Mouse (Mus musculus) kidney, embryonic 16.5 days (tissue): Measurements from ENCODE around the gene Adgrf1. TPM values are rescaled to one million over a fixed set of nuclear protein-coding genes. Genes with fewer than 3 reads are reported as not detected.

ENCODE experiments used
- ATAC-seq: fragments of 200-750 bp; cut with Nextera tagmentation; 2 replicates; pipeline ENCODE4 v1.8.0; 2017; ENCODE audit warnings: moderate TSS enrichment; ENCODE audit not compliant: low FRiP score, low TSS enrichment
- H3K27ac ChIP-seq: fragments of 300-500 bp; sonication (generic); 2 replicates; pipeline ENCODE4 v1.5.1; 2014; ENCODE audit warnings: low read length
- H3K27me3 ChIP-seq: fragments of 300-500 bp; sonication (generic); 2 replicates; pipeline ENCODE4 v1.6.1; 2014; ENCODE audit warnings: low read length, control low read depth, mixed read lengths; ENCODE audit not compliant: insufficient read depth
- H3K36me3 ChIP-seq: fragments of 300-500 bp; sonication (generic); 2 replicates; pipeline ENCODE4 v1.6.1; 2014; ENCODE audit warnings: low read length, control low read depth, mixed read lengths; ENCODE audit not compliant: insufficient read depth
- H3K4me1 ChIP-seq: fragments of 300-500 bp; sonication (generic); 2 replicates; pipeline ENCODE4 v1.6.1; 2014; ENCODE audit warnings: low read length, control low read depth, mixed read lengths; ENCODE audit not compliant: insufficient read depth
- H3K4me2 ChIP-seq: fragments of 300-500 bp; sonication (generic); replicated peaks from 2 replicates; pipeline ENCODE4 v1.6.1; 2014; ENCODE audit warnings: low read depth, low read length
- H3K4me3 ChIP-seq: fragments of 300-500 bp; sonication (generic); 2 replicates; pipeline ENCODE4 v1.5.1; 2014; ENCODE audit warnings: mild to moderate bottlenecking, low read length
- H3K9ac ChIP-seq: fragments of 300-500 bp; sonication (generic); replicated peaks from 2 replicates; pipeline ENCODE4 v1.6.1; 2014; ENCODE audit warnings: low read length
- H3K9me3 ChIP-seq: fragments of 300-500 bp; sonication (generic); 2 replicates; pipeline ENCODE4 v1.6.1; 2016; ENCODE audit warnings: low read length, control low read depth
- WGBS: fragments of 180-500 bp; shearing (Covaris S2); extraction: QIAGEN DNeasy Blood & Tissue Kit; methylation state at CpG from one replicate; pipeline ENCODE4 v1.1.7; 2014; 5-methylcytosine and 5-hydroxymethylcytosine counted together
- polyA plus RNA-seq: library from polyadenylated mRNA; unstranded; fragments of >200 nt; fragmentation: Nextera tagmentation; extraction: Ambion mirVana; gene quantifications from 2 replicates; pipeline ENCODE4 v1.2.1, GENCODE M21; 2015

The Adgrf1 gene
- polyA plus RNA-seq, 1 experiment from 2014 or later: 1.2 TPM

DNA sequence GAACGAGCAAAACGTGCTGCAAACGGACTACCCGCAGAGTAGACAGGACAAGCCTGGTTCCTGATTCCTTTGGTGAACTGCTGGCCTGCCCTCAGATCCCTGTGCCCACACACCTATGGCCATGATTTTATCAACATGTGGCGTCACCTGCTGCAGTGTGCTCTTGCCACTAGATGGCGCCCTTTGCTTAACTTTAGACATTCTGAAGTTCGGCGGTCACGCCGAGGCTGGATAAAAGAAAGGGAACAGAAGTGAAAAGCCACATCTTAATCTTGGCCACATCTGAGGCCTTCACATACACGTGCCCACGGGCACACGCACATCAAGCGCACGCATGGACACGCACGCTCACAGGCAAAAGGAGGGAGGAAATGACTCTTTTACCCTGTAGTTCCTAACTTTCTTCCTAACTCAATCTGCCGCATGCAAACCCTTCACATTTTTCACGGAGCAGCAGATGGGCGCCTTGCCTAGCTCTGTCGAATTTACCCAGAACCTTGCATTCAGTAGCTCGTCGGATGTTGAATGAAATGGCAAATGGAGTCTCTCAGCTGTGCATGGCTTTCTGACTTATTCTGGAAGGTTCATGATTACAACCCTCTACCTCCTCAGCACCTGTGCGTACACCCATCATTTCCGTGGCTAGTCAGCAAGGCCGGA is 4.8 kb upstream of the Adgrf1 start:
- Histone ChIP-seq H3K9me3 (peaks cover 12% of the 10 kb centered on the region), H3K27ac (no peak overlapping the region), H3K4me2 (no peak overlapping the region), H3K4me3 (no peak overlapping the region), H3K9ac (peak overlapping the region; percentile 47; the same call in 1 of the 2 replicates), H3K27me3 (no peaks in the 10 kb centered on the region), H3K4me1 (peaks cover 9% of the 10 kb centered on the region), H3K36me3 (no peaks in the 10 kb centered on the region)
- peak; percentile 73; the same call in 1 of the 2 replicates for ATAC-seq
- 26% methylated on average over 26 of the region's 26 CpGs for WGBS

DNA sequence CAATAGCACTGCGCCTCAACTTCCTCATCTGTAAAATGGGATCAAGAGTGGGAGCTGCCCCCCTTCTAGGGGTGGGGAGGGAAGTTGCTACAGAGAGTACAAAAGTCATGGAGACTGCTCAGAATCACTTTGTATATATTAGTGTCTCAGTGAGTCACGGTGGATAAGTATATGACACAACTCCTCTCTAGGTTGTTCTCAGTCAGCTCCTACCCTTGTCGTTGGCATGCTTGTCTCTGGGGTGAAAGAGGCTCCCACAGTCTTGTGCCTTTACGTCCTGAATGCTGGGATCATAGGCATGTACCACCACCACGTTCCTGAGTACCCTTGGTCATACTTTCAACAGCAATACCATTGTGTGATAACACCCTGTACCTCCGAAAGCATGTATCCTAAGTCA is 4.2 kb upstream of the Adgrf1 start:
- ATAC-seq: no peak
- H3K9me3 ChIP-seq: peaks cover 12% of the 10 kb centered on the region
- peaks cover 10% of the 10 kb centered on the region for H3K4me1 ChIP-seq
- H3K27ac ChIP-seq: no peak overlapping the region
- H3K4me2 ChIP-seq: no peak overlapping the region
- WGBS: 95% methylated on average over 6 of the region's 6 CpGs
- H3K4me3 ChIP-seq: no peak overlapping the region
- H3K9ac ChIP-seq: no peak overlapping the region
- no peaks in the 10 kb centered on the region for H3K27me3 ChIP-seq
- H3K36me3 ChIP-seq: no peaks in the 10 kb centered on the region

DNA sequence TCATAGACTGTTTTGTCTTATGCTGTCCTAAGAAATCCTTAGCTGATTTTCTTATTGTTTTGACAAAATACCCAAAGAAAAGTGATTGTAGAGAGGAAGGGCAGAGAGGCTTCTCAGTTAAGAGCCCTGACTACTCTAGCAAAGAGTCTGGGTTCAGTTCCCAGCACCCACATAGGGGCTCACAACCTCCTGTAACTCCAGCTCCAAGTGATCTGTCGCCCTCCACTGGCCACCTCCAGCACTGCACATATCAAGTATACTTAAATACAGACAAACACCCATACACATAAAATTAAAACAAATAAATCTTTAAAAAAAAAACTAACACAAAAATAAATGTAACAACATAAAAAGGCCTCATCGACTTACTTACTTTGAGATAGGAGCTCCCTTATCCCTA is 3.5 kb upstream of the Adgrf1 start:
- no peak overlapping the region for H3K4me2 ChIP-seq
- WGBS: 85% methylated on average over 2 of the region's 2 CpGs
- no peak for ATAC-seq
- H3K9ac ChIP-seq: no peak overlapping the region
- H3K27ac ChIP-seq: no peak overlapping the region
- H3K27me3 ChIP-seq: no peaks in the 10 kb centered on the region
- H3K36me3 ChIP-seq: no peaks in the 10 kb centered on the region
- H3K4me3 ChIP-seq: no peak overlapping the region
- H3K9me3 ChIP-seq: peaks cover 12% of the 10 kb centered on the region
- peaks cover 10% of the 10 kb centered on the region for H3K4me1 ChIP-seq

DNA sequence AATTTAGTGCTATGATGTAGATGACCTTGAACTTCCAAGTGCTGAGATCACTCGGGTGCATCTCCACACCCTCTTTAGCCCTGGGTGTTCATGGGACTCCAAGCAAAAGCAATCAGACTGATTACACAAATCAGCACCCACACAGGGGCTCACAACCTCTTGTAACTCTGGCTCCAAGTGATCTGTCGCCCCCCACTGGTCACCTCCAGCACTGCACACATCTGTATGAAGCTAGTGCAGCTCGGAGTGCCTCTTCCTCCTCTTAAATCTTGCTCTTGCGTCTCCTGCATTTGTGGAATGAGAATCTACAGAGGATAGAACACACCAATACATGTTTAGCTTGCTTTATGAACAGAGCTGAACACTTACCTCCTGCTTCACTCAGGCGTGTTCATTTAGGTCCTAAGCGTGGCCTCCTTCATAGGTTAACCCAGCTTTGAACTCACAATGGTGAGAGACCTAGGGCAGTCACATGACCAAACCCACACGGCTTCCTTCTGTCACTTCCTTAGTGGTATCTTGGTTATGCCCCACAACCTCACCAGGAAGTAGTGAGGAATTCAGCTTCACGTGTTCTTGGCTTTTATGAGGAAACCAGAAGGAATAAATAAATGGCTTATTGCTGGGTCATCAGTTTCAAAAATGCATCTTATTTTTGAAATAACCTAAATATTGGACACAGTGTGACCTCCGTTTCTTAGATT is 2.9 kb upstream of the Adgrf1 start:
- H3K9ac ChIP-seq: no peak overlapping the region
- H3K9me3 ChIP-seq: peaks cover 8% of the 10 kb centered on the region
- no peaks in the 10 kb centered on the region for H3K36me3 ChIP-seq
- H3K27ac ChIP-seq: no peak overlapping the region
- H3K4me2 ChIP-seq: no peak overlapping the region
- WGBS: 86% methylated on average over 9 of the region's 9 CpGs
- H3K27me3 ChIP-seq: no peaks in the 10 kb centered on the region
- peaks cover 10% of the 10 kb centered on the region for H3K4me1 ChIP-seq
- H3K4me3 ChIP-seq: no peak overlapping the region
- ATAC-seq: no peak

DNA sequence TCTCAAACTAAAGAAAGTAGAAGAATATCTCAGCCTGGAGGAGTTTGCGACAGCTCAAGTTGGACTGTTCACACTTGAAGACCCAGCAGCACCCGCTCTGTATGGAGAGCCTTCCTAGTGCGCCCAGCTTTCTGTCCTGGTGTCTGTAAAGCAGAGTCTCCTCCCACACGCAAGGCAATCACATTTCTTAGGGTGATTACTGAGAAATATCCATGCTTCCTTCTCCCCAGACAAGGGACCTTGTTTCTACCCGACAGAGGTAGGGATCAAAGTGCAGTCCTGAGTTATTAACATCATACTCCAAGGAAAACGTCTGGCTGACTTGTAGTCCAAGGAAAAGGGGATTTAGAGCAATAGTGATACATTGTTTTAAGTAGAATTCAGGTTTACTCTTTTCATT is 6.1 kb downstream of the Adgrf1 start:
- H3K4me2 ChIP-seq: no peak overlapping the region
- H3K27me3 ChIP-seq: no peaks in the 10 kb centered on the region
- H3K4me3 ChIP-seq: no peak overlapping the region
- H3K9ac ChIP-seq: no peak overlapping the region
- no peaks in the 10 kb centered on the region for H3K36me3 ChIP-seq
- no peaks in the 10 kb centered on the region for H3K9me3 ChIP-seq
- peak overlapping the region; percentile 54; the same call in 1 of the 2 replicates for H3K27ac ChIP-seq
- H3K4me1 ChIP-seq: peaks cover 4% of the 10 kb centered on the region; the same call in 1 of the 2 replicates
- 71% methylated on average over 6 of the region's 6 CpGs for WGBS
- no peak for ATAC-seq

DNA sequence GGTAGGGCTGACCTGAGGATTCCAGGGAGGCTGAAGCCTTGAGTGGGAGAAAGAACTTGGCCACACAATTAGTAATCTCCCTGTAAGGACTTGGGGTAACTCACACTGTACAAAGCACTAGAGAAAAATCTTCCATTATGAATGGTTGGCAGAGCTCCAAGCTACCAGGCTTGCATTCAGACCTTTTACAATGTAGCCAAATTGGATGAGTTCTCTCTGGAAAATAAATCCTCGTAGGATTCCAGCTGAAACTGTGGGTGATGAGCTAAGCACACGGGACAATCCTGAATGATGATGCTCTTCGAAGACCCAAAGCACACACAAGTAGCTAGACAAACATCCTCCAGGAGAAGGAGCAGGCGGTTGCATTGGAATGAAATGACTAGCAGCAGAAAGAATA is 7.1 kb downstream of the Adgrf1 start:
- no peak for ATAC-seq
- Histone ChIP-seq H3K27ac (no peak overlapping the region), H3K9ac (no peak overlapping the region), H3K27me3 (no peaks in the 10 kb centered on the region), H3K9me3 (no peaks in the 10 kb centered on the region), H3K4me3 (no peak overlapping the region), H3K4me1 (peaks cover 4% of the 10 kb centered on the region; the same call in 1 of the 2 replicates), H3K36me3 (no peaks in the 10 kb centered on the region), H3K4me2 (no peak overlapping the region)
- 71% methylated on average over 4 of the region's 4 CpGs for WGBS

DNA sequence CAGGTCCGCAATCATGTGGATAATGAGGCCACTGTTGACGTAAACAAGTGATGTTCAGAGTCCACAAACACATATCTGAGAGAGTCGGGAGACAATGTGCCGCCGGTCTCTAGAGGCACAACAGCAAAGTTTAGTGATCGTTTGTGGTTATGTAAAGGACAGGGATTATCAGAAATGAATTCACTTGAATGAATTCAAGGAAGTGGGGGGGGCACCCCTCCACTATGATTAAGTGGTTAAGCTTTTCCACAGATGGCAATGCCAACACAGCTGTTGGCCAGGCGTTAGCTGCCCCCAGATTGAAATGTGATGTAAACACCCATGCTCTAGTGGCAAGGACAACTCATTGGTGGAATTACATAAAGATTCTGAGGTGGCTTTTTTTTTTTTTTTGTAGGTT is 9.5 kb downstream of the Adgrf1 start:
- no peaks in the 10 kb centered on the region for H3K9me3 ChIP-seq
- H3K4me2 ChIP-seq: no peak overlapping the region
- H3K27ac ChIP-seq: no peak overlapping the region
- no peak for ATAC-seq
- WGBS: 78% methylated on average over 7 of the region's 7 CpGs
- H3K4me3 ChIP-seq: no peak overlapping the region
- H3K36me3 ChIP-seq: no peaks in the 10 kb centered on the region
- peaks cover 4% of the 10 kb centered on the region; the same call in 1 of the 2 replicates for H3K4me1 ChIP-seq
- no peak overlapping the region for H3K9ac ChIP-seq
- no peaks in the 10 kb centered on the region for H3K27me3 ChIP-seq

DNA sequence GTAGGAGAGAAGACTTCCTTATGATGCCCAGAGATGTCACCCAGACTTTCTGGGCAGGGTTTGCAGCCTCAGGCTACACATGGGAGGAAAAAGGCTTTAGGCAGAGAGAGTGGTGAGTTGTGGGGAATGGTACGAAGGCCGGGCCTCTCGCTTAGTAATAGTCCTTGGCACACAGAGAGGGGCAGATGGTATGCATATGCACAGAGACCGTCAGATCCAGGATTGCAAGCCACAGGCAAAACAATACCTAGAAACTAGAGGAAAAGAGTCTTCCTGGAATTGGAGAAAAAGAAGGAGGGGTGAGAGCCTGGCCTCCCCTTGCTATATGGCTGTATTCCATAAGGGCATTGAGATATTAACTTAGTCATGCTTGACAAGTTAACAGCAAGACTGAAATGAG is 12.2 kb downstream of the Adgrf1 start:
- no peak for ATAC-seq
- Histone ChIP-seq H3K4me2 (no peak overlapping the region), H3K4me1 (peaks cover 1% of the 10 kb centered on the region; the same call in 1 of the 2 replicates), H3K4me3 (no peak overlapping the region), H3K36me3 (no peaks in the 10 kb centered on the region), H3K9ac (no peak overlapping the region), H3K9me3 (no peaks in the 10 kb centered on the region), H3K27ac (no peak overlapping the region), H3K27me3 (no peaks in the 10 kb centered on the region)
- 89% methylated on average over 4 of the region's 4 CpGs for WGBS

DNA sequence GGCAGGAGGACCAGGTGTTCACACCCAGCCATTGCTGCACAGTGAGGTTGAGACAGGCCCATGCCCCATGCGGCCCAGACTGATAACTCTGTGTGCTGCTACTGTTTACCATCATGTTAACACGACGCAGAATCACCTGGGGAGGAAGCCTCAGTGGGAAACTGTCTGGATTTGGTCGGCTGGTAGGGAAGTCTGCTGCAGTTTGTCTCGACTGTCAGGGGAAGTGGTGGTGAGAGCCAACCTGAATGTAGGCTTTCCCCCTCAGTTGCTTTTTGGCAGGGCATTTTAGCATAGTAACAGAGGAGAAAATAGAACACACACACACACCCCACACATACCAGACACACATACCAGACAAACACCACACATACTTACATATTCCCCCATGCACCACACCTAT is 12.7 kb downstream of the Adgrf1 start:
- Histone ChIP-seq H3K4me1 (no peaks in the 10 kb centered on the region), H3K4me2 (no peak overlapping the region), H3K27ac (no peak overlapping the region), H3K27me3 (no peaks in the 10 kb centered on the region), H3K9ac (no peak overlapping the region), H3K36me3 (no peaks in the 10 kb centered on the region), H3K9me3 (no peaks in the 10 kb centered on the region), H3K4me3 (no peak overlapping the region)
- 72% methylated on average over 5 of the region's 5 CpGs for WGBS
- ATAC-seq: no peak

DNA sequence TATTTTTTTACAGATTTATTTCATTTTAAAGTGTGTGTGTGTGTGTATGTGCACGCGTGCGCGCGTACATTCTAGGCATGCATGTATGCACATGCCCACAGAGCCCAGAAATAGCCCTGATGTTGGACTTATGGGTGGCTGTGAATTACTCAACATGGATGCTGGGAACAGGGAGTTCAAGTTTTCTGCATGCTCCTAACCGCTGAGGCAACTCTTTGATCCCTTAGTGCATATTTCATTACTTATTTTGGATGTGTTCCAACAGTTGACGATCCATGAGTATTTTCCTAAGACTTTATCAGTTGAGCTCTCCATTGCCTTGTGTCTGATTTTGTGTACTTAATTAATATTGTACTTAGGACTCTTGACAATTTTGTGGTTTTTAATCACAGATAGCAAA is 29.4 kb downstream of the Adgrf1 start:
- no peaks in the 10 kb centered on the region for H3K9me3 ChIP-seq
- 78% methylated on average over 7 of the region's 7 CpGs for WGBS
- no peak overlapping the region for H3K27ac ChIP-seq
- H3K4me3 ChIP-seq: no peak overlapping the region
- H3K36me3 ChIP-seq: no peaks in the 10 kb centered on the region
- H3K4me2 ChIP-seq: no peak overlapping the region
- H3K4me1 ChIP-seq: 0 out of 2 replicates have a peak, but pooled peaks cover 4% of the 10 kb centered on the region
- no peaks in the 10 kb centered on the region for H3K27me3 ChIP-seq
- H3K9ac ChIP-seq: no peak overlapping the region
- 0 out of 2 replicates have a peak, but pooled peaks have one; percentile 39 for ATAC-seq
